Mouse (Mus musculus) lung, postnatal 0 days (tissue): ENCODE data around the gene Slc25a3.

Source experiments
- CTCF ChIP-seq: IDR thresholded peaks from 2 replicates; pipeline ENCODE4 v1.5.1; 2016; ENCODE audit warnings: antibody characterized with exemption, mild to moderate bottlenecking
- EP300 ChIP-seq: IDR thresholded peaks from 2 replicates; pipeline ENCODE4 v1.6.1; 2016; ENCODE audit warnings: antibody characterized with exemption, mild to moderate bottlenecking, control low read depth

DNA sequence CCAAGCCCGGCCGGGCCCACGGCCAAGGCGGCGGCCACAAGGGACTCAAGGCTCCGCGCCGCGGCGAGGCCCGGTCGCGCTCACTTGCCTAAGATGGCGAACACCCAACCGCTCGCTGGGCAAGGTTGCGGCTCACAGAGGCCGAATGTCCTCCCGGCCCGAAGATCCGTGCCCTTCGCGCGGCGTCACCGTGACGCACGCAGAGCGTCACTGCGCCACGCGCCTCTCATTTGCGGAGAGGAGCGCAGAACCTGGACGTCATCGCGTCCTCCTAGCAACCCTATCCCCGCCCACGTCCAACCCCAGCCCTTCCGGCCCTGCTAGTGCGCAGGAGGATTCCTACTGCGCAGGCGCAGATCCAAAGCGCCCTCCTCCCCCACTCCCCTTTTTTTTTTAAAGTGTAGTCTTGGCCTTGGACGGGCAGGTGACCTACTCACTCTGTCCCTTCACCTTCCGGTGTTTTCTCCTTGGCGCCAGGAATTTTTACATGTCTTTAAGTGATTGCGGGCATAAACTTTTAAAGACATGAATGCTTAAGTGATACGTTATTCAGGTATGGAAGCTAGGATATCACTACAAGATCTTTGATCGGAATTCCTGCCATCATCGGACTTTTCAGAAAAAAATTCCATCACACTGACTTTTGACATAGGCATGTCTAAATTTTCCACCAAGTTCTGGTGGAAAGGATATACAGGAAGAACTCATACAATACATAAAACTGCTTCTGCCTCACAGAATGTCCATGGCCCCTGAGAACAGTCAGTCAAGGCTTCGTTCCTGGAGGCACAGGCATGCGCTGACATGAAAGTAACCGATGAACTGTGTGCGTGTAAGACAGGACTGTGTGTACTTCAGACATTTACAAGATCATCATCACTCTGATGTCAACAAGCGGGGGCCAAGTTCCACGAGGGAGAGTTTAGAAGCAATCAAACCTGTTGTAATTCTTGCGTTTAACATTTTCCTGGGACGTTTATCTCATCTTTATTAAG is at the start of gene Slc25a3:
- 0 out of 2 replicates have a peak, but pooled peaks have one; percentile 1 for TF ChIP-seq CTCF
- 0 out of 2 replicates have a peak, but pooled peaks have one; percentile 3 for TF ChIP-seq EP300
